Mouse (Mus musculus) adrenal gland (tissue): ENCODE measurements around the gene Nccrp1.
"Not testable (repeated sequence)": the region's sequence is repeated elsewhere in the genome, so short reads cannot be mapped to it uniquely, and the experiment has no call there.

Experiments used
- intact Hi-C: fragments of 180-260 bp; cut with DNase I; formaldehyde crosslinking; loops from one replicate; pipeline ENCODE4 v1.15.1; 2025
- microRNA-seq, 2 experiments: library from miRNA; unstranded; fragments of <30 nt; microRNA quantifications; one replicate each; pipeline ENCODE4; 2019

The Nccrp1 gene

DNA sequence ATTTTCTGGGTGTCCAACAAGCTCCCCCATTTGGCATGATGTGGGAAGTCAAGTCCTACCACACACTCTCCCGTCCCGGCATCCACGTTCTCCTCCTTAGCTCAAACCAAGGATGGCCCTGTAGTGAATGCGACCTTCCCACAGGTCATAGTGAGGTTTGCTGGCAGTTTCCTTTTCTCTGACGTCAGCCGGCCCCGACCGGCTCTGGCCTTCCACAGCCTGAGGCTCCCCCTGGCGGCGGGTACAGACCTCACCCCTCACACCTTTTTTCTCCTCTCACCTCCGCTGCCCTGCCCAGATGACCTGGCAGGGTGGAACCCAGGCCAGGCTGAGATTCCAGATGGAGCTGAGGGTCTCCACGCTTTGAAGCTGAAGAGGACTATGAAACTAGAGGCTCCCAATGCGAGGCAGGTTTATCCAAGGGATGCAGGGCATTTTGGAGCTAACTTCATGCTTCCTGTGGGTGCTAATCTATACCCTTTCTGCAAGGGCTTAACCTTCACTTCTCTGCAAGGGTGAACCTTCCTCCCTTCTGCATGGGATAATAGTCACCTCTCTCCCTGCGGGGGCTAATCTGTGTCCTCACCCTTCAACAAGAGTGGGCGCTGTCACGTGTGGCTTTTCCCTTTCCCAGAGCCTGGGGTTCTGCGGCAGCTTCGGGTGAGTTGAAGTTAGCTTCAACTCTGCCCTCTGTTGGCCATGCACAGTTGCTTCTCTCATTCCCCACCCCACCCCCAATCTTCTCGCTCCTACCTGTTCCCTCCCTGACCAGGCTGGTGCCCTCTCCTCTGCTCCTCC lies 18.9 kb downstream of the Nccrp1 start:
- intact Hi-C loops = loop anchor here (2.0 to 5.0 kb wide), 3 partner anchors 37 to 81 kb away; no protein-coding TSS in a partner anchor

- intact Hi-C loops = not testable (repeated sequence)
These were observed 24.5 kb downstream of the Nccrp1 start, which contains the start of gene Ifnl3 for GRCm38 (mm10) chr7:28522536-28522935. Gene Ifnl3 (plus strand): TSS chr7:28522836.

GRCm38 (mm10) chr7:28511441-28511840 lies 35.6 kb downstream of the Nccrp1 start:
- intact Hi-C loops = no loop called here

- intact Hi-C loops = not testable (repeated sequence)
These were observed 36.6 kb downstream of the Nccrp1 start, which contains the start of gene Ifnl2 for GRCm38 (mm10) chr7:28510405-28510974. Gene Ifnl2 (minus strand): TSS chr7:28510455.

- intact Hi-C loops = not testable (repeated sequence)
These were observed 37.9 kb downstream of the Nccrp1 start for GRCm38 (mm10) chr7:28509121-28509520.

GRCm38 (mm10) chr7:28505585-28505984 lies 41.5 kb downstream of the Nccrp1 start:
- intact Hi-C loops = no loop called here

- intact Hi-C loops = no loop called here
These were observed 51.6 kb downstream of the Nccrp1 start for GRCm38 (mm10) chr7:28495426-28495825.

Small RNAs within 50 kb of the gene (microRNA-seq; reads per million reads assigned to microRNA genes)
- gene Mir7049 = 0.62 to 1.3 reads per million in 2 experiments
